Mouse (Mus musculus): Measurements from ENCODE around the gene Ckb.
"Not testable (repeated sequence)": the region's sequence is repeated elsewhere in the genome, so short reads cannot be mapped to it uniquely, and the experiment has no call there.

The Ckb gene

GRCm38 (mm10) chr12:111668457-111668912, 3.7 kb downstream of the Ckb start:
- peak; percentile 97 for DNase-seq (ENCODE audit: low spot score)

GRCm38 (mm10) chr12:111667421-111667820, 4.7 kb downstream of the Ckb start:
- no peak for DNase-seq (ENCODE audit: low spot score)

GRCm38 (mm10) chr12:111666380-111666779, 5.8 kb downstream of the Ckb start:
- no peak for DNase-seq (ENCODE audit: low spot score)

GRCm38 (mm10) chr12:111665041-111665880, 6.9 kb downstream of the Ckb start:
- DNase-seq (ENCODE audit: low spot score): no peak

GRCm38 (mm10) chr12:111664144-111664634, 7.9 kb downstream of the Ckb start:
- no peak for DNase-seq (ENCODE audit: low spot score)

- DNase-seq (ENCODE audit: low spot score): no peak
Observed at GRCm38 (mm10) chr12:111663228-111664143, 8.7 kb downstream of the Ckb start.

GRCm38 (mm10) chr12:111661554-111661953, 10.6 kb downstream of the Ckb start:
- not testable (repeated sequence) for DNase-seq (ENCODE audit: low spot score)

GRCm38 (mm10) chr12:111660628-111661027, 11.5 kb downstream of the Ckb start:
- DNase-seq (ENCODE audit: low spot score): no peak

- no peak for DNase-seq (ENCODE audit: low spot score)
Observed at GRCm38 (mm10) chr12:111659331-111659730, 12.8 kb downstream of the Ckb start.

GRCm38 (mm10) chr12:111655695-111656094, 16.4 kb downstream of the Ckb start:
- DNase-seq (ENCODE audit: low spot score): no peak

GRCm38 (mm10) chr12:111653434-111653833, 18.7 kb downstream of the Ckb start:
- DNase-seq (ENCODE audit: low spot score): peak; percentile 78

- no peak for DNase-seq (ENCODE audit: low spot score)
Observed at GRCm38 (mm10) chr12:111652953-111653352, 19.2 kb downstream of the Ckb start.

- peak; percentile 85 for DNase-seq (ENCODE audit: low spot score)
Observed at GRCm38 (mm10) chr12:111648061-111648645, 24.0 kb downstream of the Ckb start.
